Mouse (Mus musculus): Measurements from ENCODE around the gene Nipsnap1.

Gene Nipsnap1

DNA sequence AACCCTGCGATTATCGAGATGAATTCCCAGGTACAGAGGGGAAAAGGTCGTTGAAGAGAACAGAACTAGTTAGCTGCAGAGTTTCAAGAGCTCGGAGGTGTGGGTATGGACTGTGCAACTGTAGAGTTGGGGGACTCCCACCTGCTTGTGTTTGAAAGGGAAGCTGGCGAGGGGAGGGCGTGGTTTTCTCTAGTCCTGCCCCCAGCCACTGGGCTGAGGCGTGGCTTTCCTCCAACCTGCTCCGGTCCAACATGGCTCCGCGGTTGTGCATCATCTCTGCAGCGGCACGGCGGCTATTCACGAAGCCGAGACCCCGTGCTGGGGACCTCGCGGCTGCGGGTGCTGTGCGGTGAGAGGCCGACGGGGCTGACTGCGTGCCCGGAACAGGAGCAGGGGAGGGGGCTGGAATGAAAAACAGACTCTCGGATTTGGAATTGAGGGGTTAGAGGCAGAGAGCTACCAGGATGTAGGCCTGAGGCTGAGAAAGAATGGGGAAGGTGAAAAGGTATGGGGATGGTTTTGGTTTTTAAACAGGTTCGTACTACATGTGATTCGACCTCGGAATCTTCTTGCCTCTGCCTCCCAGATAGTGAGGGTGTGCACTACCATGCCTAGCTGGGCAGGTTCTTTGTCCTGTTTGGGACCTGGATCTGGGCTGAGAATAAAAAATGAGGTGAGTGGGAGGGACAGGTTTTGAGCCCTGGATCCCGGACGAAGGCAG is at the start of gene Nipsnap1:
Gene Nipsnap1 (plus strand): TSS at position 197 of the 721 bp plus-strand sequence.
- DNase-seq (ENCODE audit: low read depth, low spot score), result peak; percentile 40

DNA sequence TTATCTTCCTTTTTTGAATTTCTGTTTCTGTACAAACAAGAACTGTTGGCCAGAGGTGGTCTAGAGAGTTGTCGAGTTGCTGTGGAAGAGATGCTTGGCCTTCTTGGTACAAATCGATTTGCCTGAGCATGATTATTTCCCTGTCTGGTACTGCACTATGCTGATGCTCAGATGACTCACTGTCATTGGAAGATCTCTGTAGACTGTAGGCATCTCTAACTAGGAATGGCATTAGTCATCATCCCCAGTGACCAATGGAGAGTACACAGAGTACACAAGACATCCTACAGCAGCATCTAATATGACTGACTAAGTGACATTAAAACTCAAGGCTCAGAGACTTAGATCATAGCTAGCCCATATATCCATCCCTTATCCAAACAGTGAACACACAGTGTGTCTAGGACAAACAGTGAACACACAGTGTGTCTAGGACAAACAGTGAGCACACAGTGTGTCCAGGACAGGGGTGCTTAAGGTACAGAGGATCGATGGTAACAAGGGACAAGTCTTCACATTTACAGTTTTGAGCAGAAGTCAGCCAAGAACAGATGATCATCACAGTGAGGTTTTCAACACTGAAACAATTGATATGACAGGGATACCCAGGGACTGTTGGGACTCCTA is 47.5 kb upstream of the Nipsnap1 start:
- DNase-seq (ENCODE audit: low read depth, low spot score), result no peak

DNA sequence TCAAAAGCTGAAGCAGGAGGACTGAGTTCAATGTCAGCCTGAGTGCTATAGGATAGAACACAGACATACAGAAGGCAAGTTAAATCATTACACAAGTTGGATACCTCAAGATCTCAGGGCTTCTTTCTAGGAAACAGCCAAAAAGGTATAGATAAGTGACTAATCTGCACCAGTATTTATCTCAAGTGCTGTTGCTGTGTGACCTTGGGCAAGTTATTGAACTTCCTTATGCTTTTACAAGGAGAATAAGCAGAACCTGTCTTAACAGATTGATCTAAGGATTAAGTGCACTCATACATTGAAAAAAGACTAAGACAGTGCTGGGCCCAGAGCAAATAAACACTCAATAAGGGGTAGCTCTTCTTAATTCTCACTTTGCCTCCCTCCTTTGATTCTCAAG is 46.4 kb upstream of the Nipsnap1 start:
- DNase-seq (ENCODE audit: low read depth, low spot score), result no peak

DNA sequence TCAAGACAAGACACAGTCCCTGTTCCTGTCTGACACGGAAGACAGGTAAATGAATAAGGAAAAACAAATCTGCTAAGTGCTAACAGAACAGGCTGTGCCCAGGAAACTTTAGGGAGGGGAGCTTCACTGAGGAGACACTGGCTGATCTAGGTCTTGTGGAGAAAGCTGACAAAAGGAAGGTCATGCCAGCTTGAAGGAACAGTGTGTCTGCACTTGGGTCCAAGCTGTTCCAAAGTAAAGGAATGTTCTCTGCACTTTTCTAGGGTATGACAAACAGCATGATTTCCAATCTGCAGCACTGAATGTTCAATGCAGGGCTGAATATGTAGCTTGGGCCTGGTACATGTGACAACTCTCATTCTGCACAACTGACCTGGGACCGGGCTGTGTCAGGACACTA is 45.8 kb upstream of the Nipsnap1 start:
- DNase-seq (ENCODE audit: low read depth, low spot score), result no peak

DNA sequence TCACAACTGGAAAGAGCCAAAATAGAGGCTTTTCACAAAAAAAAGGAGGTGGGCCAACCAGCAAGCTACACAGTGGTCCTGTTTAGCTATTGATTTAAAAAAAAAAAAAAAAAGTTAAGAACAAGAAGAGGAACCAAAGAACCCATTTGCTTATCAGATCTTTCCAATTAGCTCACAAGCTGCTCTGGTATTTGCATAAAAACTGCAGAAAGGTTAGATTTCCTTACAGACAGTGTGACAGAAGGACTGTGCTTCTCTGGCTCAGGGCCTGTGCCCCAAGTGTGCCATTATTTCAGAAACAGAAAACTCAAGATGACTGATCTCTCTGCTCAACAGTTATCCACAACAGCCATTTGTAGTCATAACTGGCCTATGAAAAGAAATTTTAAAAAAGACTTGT is 42.7 kb upstream of the Nipsnap1 start:
- no peak for DNase-seq (ENCODE audit: low read depth, low spot score)

DNA sequence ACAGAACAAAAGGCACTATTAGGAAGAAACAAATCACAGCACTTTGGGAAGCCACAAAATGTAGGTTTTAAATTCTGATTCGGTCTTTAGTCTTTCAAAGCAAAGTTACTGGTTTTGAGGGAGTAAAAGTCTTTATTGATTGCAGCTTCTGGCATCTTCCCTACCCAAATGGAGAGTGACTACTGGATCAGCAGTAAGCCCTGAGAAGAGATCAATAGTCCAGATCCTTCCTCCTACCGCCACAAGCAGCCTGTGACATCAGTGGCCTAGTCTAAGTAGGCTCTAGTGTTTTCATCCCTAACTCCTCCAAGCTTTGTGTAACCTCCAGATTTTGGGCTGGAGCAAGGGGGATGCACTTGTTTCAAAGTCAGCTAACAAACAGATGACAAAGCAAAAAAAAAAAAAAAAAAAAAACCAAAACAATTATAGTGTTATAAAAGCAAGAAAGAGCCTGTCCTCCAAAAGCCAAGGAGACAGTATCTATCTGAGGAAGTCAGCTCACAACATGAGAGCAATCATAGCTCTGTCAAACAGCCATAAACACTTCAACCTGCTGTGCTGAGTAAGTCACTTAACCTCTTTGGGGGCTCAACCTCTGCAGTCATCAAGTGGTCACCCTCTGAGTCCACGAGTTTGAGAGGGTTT is 40.3 kb upstream of the Nipsnap1 start:
- DNase-seq (ENCODE audit: low read depth, low spot score), result no peak

DNA sequence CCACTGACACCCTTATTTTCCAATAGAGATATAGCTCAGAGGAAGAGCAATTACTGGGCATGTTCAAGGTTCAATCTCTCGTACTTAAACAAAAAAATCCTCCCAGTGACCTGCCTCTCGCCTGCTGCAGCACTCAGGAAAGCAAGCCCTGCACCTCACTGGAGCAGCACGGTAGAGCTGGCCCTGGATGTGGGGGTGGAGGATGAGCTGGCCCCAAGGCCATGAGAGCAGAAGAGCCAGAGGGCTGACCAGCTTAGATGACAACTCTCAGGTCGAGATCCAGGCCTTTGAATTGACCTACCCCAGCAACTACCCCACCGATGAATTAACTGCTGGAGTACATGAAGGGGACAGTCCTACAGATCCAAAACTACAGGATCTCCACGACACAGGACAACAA is 38.3 kb upstream of the Nipsnap1 start:
- no peak for DNase-seq (ENCODE audit: low read depth, low spot score)

DNA sequence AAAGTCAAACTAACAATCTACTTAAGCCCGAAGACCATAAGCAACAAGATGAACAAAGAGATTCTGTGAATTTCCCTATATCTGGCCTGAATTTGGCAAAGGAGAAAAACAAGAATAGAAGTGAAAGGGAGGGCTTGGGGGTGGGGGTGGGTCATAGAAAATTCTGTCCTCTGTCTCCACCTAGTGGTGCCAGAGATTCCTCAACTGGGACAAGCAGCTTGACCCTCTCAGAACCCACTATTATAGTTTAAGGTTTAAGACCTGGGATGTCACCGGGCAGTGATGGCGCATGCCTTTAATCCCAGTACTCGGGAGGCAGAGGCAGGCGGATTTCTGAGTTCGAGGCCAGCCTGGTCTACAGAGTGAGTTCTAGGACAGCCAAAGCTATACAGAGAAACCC is 37.0 kb upstream of the Nipsnap1 start:
- DNase-seq (ENCODE audit: low read depth, low spot score), result no peak

DNA sequence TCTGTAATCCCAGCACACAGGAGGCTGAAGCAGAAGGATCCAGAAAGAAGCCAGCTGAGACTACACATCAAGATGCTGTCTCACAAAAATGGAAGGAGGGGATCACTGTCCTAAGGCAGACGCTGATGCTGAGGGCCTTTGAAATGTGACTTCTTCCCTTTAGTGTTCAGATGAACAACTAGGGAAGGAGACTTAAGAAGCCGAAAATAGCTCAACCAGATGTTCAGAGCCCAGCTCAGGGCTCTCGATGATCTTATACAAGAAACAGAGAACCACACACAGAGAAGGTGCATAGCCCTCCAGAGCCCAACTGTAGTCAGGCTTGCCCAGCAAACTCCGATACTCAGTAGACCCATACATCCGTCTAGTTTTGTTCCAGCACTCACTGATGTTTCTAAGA is 36.4 kb upstream of the Nipsnap1 start:
- no peak for DNase-seq (ENCODE audit: low read depth, low spot score)

DNA sequence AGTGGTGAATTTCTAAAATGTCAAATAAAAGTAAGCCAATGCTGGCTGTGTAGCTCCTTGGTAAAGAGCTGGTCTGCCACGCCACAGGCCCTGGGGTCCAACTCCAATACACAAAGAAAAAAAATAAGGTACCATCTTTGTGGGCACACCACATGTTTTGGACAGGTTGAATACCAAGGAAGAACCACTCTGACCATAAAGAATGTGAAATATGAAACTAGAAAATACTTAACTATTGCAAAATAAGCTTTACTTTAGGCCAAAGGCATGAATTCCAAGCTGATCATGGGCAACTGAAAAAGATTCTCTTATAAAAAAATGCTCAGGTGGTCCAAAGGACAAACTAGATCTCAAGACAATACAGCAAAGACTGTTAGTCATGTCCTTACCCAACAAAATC is 35.5 kb upstream of the Nipsnap1 start:
- DNase-seq (ENCODE audit: low read depth, low spot score), result no peak

DNA sequence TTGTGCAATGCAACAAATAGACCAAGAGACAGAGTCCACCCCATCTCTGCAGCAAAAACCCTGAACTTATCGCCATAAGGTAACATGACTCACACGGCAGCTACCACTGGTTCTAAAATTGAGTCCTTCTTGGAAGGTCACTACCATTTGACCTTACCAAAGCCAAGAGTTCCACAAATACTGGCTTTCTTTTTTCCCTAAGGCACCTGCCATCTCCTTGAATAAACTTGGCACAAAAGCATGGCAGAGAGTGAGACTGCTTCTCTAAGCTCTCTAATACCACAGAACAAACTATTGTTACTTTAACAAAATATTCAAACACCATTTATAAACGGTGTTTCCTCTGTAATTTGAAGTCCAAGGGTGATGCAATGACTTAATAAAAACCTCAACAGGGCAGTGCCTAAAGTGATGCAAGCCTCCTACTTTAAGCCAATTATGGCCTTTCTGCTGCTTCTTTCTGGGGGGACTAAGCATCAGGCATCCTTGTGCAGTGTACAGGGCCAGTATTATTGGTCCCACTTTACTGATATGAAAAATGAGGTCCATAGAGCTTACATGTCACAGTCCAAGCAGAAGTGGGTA is 32.7 kb upstream of the Nipsnap1 start:
- no peak for DNase-seq (ENCODE audit: low read depth, low spot score)

DNA sequence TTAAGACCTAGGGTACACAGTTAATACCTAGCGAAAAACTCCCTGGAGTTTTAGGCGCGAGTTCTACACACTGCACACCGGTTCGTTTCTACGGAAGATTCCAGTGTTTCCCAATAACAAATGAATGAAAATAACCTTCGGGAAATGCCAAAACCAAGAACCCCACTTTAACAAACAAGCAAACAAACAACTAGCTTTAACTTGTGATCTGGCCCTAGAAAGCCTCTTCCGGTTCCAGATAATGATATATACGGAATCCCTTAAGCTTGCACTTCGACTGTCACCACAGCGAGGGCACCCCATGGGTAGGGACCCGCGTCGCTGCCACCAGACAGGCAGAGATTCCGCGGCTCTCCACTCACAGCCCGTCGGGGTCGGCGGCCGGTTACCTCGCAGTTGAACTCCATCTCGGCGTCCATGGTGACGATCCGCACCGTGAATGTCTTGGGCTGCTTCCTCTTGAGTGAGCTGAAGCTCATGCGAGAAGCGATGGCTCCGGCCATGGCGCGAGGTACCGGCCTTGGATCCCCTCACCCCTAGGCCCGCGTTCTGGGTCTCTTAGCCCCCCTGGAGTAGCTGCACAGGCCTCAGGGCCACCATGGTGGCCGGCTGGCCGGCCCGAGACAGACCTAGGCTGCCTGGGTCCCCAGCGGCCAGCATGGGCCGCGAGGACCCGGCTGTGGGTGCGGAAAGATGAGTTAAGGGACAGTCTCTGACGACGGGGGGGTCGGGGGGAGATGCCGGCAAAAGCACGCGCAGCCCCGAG is 25.1 kb upstream of the Nipsnap1 start:
- DNase-seq (ENCODE audit: low read depth, low spot score), result peak; percentile 30

DNA sequence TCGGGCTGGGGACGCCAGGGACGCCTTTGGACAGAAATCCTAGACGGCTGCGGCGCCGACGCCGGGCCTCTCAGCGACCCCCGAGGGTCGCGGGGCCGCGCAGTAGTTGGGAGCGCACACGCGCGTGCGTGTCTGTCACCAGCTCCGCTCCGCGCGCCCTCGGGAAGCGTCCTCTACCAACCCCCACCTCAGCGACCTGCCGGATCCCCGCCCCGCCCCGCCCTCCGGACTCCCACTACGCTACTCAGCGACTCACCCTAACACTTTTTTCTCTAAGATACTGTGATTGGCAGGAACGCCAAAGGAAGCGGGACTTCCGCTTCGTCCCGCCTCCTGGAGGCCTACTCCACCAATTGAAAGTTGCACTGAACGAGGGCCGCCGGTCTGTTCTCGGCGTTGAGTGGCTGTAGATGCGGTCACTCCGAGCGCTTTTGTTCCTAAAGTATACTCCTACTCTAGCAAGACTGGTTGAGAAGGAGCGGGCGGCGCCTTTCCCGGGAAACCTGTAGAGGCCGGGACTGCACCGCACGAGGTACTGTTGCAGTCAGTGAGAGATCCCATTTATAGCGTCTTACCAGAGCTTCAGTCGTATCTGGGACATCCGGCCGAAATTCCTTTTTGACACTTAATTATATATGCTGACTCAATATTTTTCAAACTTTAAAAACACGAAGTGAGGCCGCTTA is 24.4 kb upstream of the Nipsnap1 start, which contains the start of gene Nf2:
Gene Nf2 (minus strand): TSS at position 279 of the 686 bp plus-strand sequence.
- DNase-seq (ENCODE audit: low read depth, low spot score), result peak; percentile 96

DNA sequence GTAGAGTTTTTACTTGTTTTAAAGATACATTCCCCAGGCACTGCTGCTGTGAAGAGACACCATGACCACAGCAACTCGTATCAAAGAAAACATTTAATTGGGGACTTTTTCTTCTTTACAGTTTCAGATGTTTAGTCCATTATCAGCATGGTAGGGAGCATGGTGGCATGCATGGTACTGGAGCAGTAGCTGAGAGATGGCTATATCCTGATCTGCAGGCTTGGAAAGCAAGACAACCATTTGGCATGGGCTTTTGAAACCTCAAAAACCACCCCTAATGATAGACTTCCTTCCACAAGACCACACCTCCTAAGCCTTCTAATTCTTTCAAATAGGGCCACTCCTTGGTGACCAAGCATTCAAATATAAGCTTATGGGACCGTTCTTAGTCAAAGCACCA is 23.3 kb upstream of the Nipsnap1 start:
- DNase-seq (ENCODE audit: low read depth, low spot score), result no peak

DNA sequence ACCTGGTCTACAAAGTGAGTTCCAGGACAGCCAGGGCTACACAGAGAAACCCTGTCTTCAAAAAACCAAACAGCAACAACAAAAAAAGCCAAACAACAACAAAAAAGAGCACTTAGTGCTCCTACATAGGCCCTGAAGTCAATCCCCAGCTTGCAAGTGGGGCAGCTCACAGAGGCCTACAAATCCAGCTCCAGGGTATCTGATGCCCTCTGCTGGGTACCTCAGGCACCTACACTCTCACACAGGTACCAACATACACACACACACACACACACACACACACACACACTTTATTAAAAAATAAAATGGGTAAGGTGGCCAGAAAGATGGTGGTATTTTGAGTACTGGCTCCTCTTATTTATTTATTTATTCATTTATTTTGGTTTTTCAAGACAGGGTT is 20.7 kb upstream of the Nipsnap1 start:
- no peak for DNase-seq (ENCODE audit: low read depth, low spot score)

DNA sequence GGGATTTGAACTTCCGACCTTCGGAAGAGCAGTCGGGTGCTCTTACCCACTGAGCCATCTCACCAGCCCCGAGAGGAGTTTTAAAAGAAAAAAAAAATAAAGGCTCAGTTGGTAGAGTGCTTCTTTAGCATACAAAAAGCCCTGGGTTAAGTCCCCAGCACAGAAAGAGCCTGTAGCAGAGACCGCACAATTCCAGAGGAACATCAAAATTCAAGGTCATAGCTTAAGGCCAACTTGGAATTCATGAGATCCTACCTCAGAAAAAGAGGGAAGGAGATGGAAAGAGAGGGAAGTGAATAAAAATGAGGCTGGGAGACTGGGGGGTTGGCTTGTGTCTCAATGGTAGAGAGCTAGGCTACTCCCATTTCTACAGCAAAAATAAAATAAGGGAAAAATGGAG is 19.6 kb upstream of the Nipsnap1 start:
- DNase-seq (ENCODE audit: low read depth, low spot score), result no peak

DNA sequence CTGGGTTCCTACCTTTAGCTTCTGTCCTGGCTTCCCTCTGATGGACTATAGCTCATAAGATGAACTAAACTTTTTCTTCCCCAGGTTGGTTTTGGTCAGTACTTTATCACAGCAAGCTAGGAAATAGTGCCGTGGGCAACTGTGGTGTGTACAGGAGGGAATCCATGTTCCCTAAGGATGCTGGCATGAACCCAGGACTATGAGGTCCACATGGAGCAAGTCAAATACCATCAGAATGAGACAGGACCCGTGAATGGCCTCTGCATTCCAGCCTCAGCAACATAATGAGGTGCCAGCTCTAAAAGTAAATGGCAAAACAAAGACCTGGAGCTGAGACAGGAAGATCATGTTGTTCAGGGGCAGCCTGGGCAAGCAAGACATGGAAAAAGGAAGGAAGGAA is 15.3 kb upstream of the Nipsnap1 start:
- no peak for DNase-seq (ENCODE audit: low read depth, low spot score)

DNA sequence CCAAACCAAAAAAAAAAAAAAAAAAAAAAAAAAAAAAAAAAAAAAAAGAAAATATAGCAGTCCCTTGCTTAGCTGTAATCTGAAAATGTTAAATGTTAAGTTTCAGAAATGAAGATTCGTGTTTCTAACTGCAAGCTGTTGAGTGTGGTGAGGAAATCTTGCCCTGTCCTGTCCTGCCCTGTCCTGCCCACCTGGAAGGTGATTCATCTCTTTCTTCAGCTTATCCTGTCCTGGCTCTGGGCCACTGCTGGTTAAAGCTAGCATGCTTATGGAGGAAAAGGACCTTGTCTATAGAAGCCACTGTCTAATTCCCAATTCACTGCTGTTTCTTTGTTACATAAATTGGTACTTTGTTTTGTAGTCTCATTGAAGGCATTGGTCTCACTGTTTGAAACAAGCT is 12.8 kb upstream of the Nipsnap1 start:
- DNase-seq (ENCODE audit: low read depth, low spot score), result no peak

DNA sequence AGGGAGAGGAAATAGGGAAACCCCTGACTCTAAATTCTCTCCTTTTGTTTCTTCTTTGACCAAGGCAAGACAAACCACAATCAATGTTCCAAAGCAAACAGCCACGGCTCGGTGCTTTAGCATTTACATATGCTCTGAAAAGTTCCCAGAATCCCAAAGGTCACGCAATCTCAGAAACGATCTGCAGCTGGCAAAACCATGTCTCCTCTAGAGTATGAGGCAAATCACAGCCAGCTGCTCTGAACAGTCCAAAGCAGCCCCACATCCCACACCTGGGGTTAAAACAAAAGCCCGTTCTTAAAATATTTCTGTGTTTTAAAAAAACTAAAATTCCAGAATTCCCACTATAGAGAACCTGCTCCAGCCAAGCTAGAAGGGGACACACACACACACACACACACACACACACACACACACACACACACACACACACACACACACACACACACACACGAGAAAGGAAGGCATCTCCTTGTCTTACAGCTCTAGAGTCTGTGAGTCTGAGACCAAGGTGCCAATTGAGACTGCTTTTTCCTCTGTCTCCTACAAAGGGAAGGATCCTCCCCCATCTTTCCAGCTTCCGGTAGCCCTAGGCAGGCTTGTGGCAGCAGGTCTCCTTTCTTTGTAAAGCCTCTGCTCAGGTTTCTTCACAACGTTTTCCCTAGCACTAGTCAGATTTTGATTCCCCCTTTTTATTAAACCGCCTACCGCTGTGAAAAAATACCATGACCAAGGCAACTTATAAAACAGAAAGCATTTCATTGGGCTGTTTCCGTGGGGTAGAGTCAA is 11.7 kb upstream of the Nipsnap1 start:
- no peak for DNase-seq (ENCODE audit: low read depth, low spot score)

DNA sequence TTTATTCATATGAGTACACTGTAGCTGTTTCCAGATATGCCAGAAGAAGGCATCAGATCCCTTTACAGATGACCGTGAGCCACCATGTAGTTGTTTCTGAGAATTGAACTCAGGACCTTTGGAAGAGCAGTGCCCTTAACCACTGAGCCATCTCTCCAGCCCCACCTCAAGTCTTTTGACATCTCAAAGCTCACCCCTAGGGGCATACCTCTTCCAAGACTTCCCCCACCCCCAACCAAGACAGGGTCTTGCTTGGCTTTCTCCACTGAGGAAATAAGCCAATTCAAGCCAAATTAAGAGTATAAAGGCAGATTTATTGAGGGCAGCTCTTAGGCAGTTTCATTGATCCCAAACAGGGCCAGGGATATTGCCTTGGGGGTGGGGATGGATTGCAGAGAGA is 11.0 kb upstream of the Nipsnap1 start:
- DNase-seq (ENCODE audit: low read depth, low spot score), result no peak

Data from c-Kit-negative CD71-positive TER-119-positive erythroid progenitor cells, embryonic 14.5 days (primary cell).